Mouse (Mus musculus) layer of hippocampus, postnatal 10 days (tissue): Measurements from ENCODE around the gene Pkn3. TPM values are rescaled to one million over a fixed set of nuclear protein-coding genes. Genes with fewer than 3 reads are reported as not detected.
"Not testable (repeated sequence)": the region's sequence is repeated elsewhere in the genome, so short reads cannot be mapped to it uniquely, and the experiment has no call there.

Experiments used
- DNase-seq, 2 experiments: peaks; one replicate each; pipeline ENCODE4 v3.0.0; 2021; ENCODE audit warnings: low spot score in 2 of 2
- total RNA-seq, 2 experiments: library from RNA; stranded (reverse); gene quantifications; 2 replicates each; pipeline ENCODE4 v1.2.3; 2021

The Pkn3 gene
- total RNA-seq, 2 experiments from 2014 or later = 1.8 to 2.2 TPM

DNA sequence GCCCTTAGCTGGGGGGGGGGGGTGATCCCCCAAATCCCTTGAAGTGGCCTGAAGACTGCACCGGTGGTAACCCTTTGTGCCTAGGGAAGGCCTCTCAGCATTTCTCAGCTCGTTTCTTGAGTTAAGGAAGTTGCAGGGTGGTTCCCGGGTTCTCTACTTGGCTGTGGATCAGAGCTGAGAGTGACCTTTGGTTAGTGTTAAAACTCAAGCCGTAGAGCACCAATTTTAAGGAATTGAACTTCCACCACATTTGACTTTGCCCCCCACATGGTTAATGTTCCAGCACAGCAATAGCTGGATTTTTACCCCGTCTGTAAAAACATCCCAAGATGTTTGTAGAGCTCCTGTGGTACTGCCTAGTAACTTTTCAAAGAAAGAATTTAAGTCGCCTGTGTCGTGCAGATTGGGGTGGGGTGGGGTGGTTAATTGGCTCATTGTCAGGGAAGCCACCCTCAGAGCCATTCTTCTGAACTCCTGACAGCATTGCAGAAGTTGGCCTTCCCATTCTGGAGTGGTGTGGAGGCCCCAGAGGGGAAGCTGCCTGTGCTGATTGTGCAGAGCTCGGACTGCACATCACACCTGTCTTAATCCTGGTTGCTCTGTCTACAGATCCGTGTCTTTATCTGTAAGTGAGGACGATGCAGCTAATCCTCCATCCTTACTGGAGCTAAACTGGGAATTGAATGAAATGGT, 57.6 kb downstream of the Pkn3 start:
- no peak for DNase-seq

DNA sequence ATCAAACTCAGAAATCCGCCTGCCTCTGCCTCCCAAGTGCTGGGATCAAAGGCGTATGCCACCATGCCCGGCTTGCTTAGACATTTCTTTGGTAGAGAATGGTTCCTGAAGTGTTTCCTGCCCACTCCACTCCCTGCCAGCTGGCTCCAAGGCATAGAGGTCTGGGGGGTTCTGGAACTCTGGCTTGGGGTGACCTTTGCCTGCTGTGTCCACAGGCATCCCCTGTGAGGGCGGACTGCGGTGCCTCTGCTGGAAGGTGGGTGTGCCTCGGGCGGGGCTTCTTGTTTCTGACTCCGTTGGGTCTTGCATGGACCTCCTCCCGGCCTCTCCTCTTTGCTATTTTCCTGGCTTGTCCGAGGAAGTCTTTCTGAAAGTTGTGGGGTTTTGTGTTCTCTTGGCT, 59.0 kb downstream of the Pkn3 start:
- no peak for DNase-seq

DNA sequence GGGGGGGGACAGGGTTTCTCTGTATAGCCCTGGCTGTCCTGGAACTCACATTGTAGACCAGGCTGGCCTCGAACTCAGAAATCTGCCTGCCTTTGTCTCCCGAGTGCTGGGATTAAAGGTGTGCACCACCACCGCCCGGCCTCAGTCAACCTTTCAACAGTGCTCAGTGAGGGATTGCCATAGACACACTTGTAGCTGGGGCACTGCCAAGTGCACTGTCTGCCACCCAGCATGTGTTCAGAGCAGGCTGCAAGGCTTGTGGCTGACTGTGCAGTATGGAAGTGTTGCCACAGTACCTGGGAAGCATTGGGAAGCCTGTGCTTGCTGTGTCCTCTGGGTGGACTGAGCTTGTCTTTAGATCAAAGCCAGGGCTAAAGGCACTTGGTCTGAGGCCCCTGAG, 62.5 kb downstream of the Pkn3 start:
- DNase-seq = not testable (repeated sequence)

Other genes starting within 250 kb of the Pkn3 start
- 10 to 100 TPM; 11.9 to 15.0 TPM for gene Cercam, start 208.5 kb upstream of the Pkn3 start, total RNA-seq
- 100 to 1,000 TPM; 105 to 119 TPM for gene Odf2, start 188.5 kb upstream of the Pkn3 start, total RNA-seq
- gene Gle1, start 142.3 kb upstream of the Pkn3 start, total RNA-seq = 10 to 100 TPM; 43.4 to 45.0 TPM
- gene Sptan1, start 112.1 kb upstream of the Pkn3 start, total RNA-seq = 1,000 to 10,000 TPM in 1 of 2 experiments, 100 to 1,000 TPM in 1; 939 to 1,018 TPM
- 10 to 100 TPM; 42.2 to 46.3 TPM for gene Wdr34, start 28.8 kb upstream of the Pkn3 start, total RNA-seq
- gene Set, start 20.3 kb upstream of the Pkn3 start, total RNA-seq = 100 to 1,000 TPM; 231 to 233 TPM
- gene Zdhhc12, start 16.0 kb downstream of the Pkn3 start, total RNA-seq = 10 to 100 TPM; 19.6 to 19.7 TPM
- gene Zer1, start 46.9 kb downstream of the Pkn3 start, total RNA-seq = 100 to 1,000 TPM; 121 to 126 TPM
- 10 to 100 TPM; 72.6 to 73.5 TPM for gene Tbc1d13, start 56.1 kb downstream of the Pkn3 start, total RNA-seq
- gene Endog, start 93.8 kb downstream of the Pkn3 start, total RNA-seq = 10 to 100 TPM; 23.4 to 24.6 TPM
- 10 to 100 TPM; 31.2 to 35.3 TPM for gene Spout1, start 100.8 kb downstream of the Pkn3 start, total RNA-seq
- gene Kyat1, start 128.2 kb downstream of the Pkn3 start, total RNA-seq = 10 to 100 TPM; 16.4 to 17.6 TPM
- gene Lrrc8a, start 160.0 kb downstream of the Pkn3 start, total RNA-seq = 10 to 100 TPM; 54.0 to 55.9 TPM
- gene Gm28035, start 162.9 kb downstream of the Pkn3 start, total RNA-seq = 1 to 10 TPM; 5.8 to 7.2 TPM
- 10 to 100 TPM; 16.9 to 19.2 TPM for gene Phyhd1, start 188.5 kb downstream of the Pkn3 start, total RNA-seq
- gene Gm28038, start 203.4 kb downstream of the Pkn3 start, total RNA-seq = not detected
- 10 to 100 TPM; 23.8 to 24.4 TPM for gene Dolk, start 208.7 kb downstream of the Pkn3 start, total RNA-seq
- 10 to 100 TPM; 24.6 to 30.1 TPM for gene Nup188, start 208.7 kb downstream of the Pkn3 start, total RNA-seq